Comparison of ENCODE assay signal across 11 mouse cellular contexts in genomic region chr2:84362779-84363719, GRCm38 (mm10).
DNase-seq lines count a peak whose midpoint lies in the region; ATAC-seq lines count a peak whose summit lies in the region.
"Had no signal": no experiment of that assay in that cellular context is flagged by ENCODE, and none has a peak within 500 bp of the region (broad histone marks: within the 10 kb centered on the region; RNA-seq: fewer than 3 reads in every experiment).

No protein-coding gene starts in this region.

- no peaks in the 10 kb centered on the region for H3K36me3 ChIP-seq in heart, embryonic 15.5 days
- no peaks in the 10 kb centered on the region for H3K36me3 ChIP-seq in embryonic facial prominence, embryonic 12.5 days
- no peaks in the 10 kb centered on the region for H3K36me3 ChIP-seq in limb, embryonic 12.5 days

- no peak overlapping the region for H3K27ac ChIP-seq in heart, embryonic 15.5 days
- H3K27ac ChIP-seq in embryonic facial prominence, embryonic 12.5 days = no peak overlapping the region
- H3K27ac ChIP-seq in limb, embryonic 12.5 days = no peak overlapping the region

- 82% methylated on average over 6 of the region's 6 CpGs for WGBS in heart, embryonic 15.5 days
- WGBS in embryonic facial prominence, embryonic 12.5 days = 88% methylated on average over 6 of the region's 6 CpGs
- 87% methylated on average over 6 of the region's 6 CpGs for WGBS in limb, embryonic 12.5 days

- H3K4me3 ChIP-seq in heart, embryonic 15.5 days = no peak overlapping the region
- no peak overlapping the region for H3K4me3 ChIP-seq in embryonic facial prominence, embryonic 12.5 days
- H3K4me3 ChIP-seq in limb, embryonic 12.5 days (replicated peaks) = no peak overlapping the region

- H3K4me1 ChIP-seq in heart, embryonic 15.5 days (replicated peaks) = no peaks in the 10 kb centered on the region
- no peaks in the 10 kb centered on the region for H3K4me1 ChIP-seq in embryonic facial prominence, embryonic 12.5 days
- no peaks in the 10 kb centered on the region for H3K4me1 ChIP-seq in limb, embryonic 12.5 days (replicated peaks)

- H3K27me3 ChIP-seq in heart, embryonic 15.5 days = no peaks in the 10 kb centered on the region
- no peaks in the 10 kb centered on the region for H3K27me3 ChIP-seq in embryonic facial prominence, embryonic 12.5 days
- H3K27me3 ChIP-seq in limb, embryonic 12.5 days = no peaks in the 10 kb centered on the region

- no peak overlapping the region for H3K4me2 ChIP-seq in heart, embryonic 15.5 days
- H3K4me2 ChIP-seq in embryonic facial prominence, embryonic 12.5 days (replicated peaks) = no peak overlapping the region
- H3K4me2 ChIP-seq in limb, embryonic 12.5 days = no peak overlapping the region
- H3K4me2 ChIP-seq: heart, embryonic 11.5 days had no signal

- 0 out of 2 replicates have a peak, but pooled peaks have one; percentile 7 for ATAC-seq in heart, embryonic 15.5 days (replicated peaks; ENCODE audit: insufficient number of reproducible peaks, insufficient read depth, low FRiP score, low read depth)
- peak; percentile 28; the same call in 1 of the 2 replicates for ATAC-seq in embryonic facial prominence, embryonic 12.5 days (ENCODE audit: insufficient number of reproducible peaks, insufficient read depth, low FRiP score, low TSS enrichment)
- ATAC-seq in limb, embryonic 12.5 days (ENCODE audit: insufficient number of reproducible peaks, insufficient read depth, low FRiP score, low TSS enrichment, low read depth) = 0 out of 2 replicates have a peak, but pooled peaks have one; percentile 31

- no peak for DNase-seq in heart, adult 18-20 months
- DNase-seq in layer of hippocampus, adult 9-11 months = peak; percentile 22
- DNase-seq in layer of hippocampus, postnatal 14 days (ENCODE audit: low spot score in 2 of 2) = no peak
- no peak for DNase-seq in adrenal gland, postnatal 10 days
- DNase-seq in Muller cell, postnatal 12 days (ENCODE audit: inconsistent ontology term) = no peak
- DNase-seq: cerebellum, adult 18-20 months; thymus, postnatal 25 days had no signal

- no peaks in the 10 kb centered on the region for H3K9me3 ChIP-seq in heart, embryonic 15.5 days (replicated peaks)
- no peaks in the 10 kb centered on the region for H3K9me3 ChIP-seq in embryonic facial prominence, embryonic 12.5 days
- H3K9me3 ChIP-seq in limb, embryonic 12.5 days = no peaks in the 10 kb centered on the region

- no peak overlapping the region for H3K9ac ChIP-seq in heart, embryonic 15.5 days
- H3K9ac ChIP-seq in embryonic facial prominence, embryonic 12.5 days = no peak overlapping the region
- H3K9ac ChIP-seq in limb, embryonic 12.5 days (replicated peaks) = no peak overlapping the region
